Mouse (Mus musculus): Measurements from ENCODE around the gene Lonp2. TPM values are rescaled to one million over a fixed set of nuclear protein-coding genes. Genes with fewer than 3 reads are reported as not detected.
A peak's percentile ranks its signal among the peaks of the same experiment; 100 is the strongest.

Lonp2 gene
- polyA plus RNA-seq, 1 experiment, result 41.0 TPM

- no peak for TF ChIP-seq GATA1 (IDR thresholded peaks at IDR 0.05; ENCODE audit: low read length)
These were observed 45.4 kb downstream of the Lonp2 start for GRCm38 (mm10) chr8:86669259-86669658.

GRCm38 (mm10) chr8:86686629-86687028, 62.8 kb downstream of the Lonp2 start:
- TF ChIP-seq GATA1 (IDR thresholded peaks at IDR 0.05; ENCODE audit: low read length), result no peak

- no peak for TF ChIP-seq GATA1 (IDR thresholded peaks at IDR 0.05; ENCODE audit: low read length)
These were observed 68.3 kb downstream of the Lonp2 start for GRCm38 (mm10) chr8:86692107-86692506.

- no peak for TF ChIP-seq GATA1 (IDR thresholded peaks at IDR 0.05; ENCODE audit: low read length)
These were observed 70.2 kb downstream of the Lonp2 start for GRCm38 (mm10) chr8:86694011-86694410.

- TF ChIP-seq GATA1 (IDR thresholded peaks at IDR 0.05; ENCODE audit: low read length), result no peak
These were observed 71.9 kb downstream of the Lonp2 start for GRCm38 (mm10) chr8:86695703-86696102.

- no peak for TF ChIP-seq GATA1 (IDR thresholded peaks at IDR 0.05; ENCODE audit: low read length)
These were observed 75.1 kb downstream of the Lonp2 start for GRCm38 (mm10) chr8:86698811-86699421.

- no peak for TF ChIP-seq GATA1 (IDR thresholded peaks at IDR 0.05; ENCODE audit: low read length)
These were observed 75.6 kb downstream of the Lonp2 start for GRCm38 (mm10) chr8:86699471-86699870.

- TF ChIP-seq GATA1 (IDR thresholded peaks at IDR 0.05; ENCODE audit: low read length), result no peak
These were observed 78.6 kb downstream of the Lonp2 start for GRCm38 (mm10) chr8:86702453-86702852.

GRCm38 (mm10) chr8:86705317-86705716, 81.5 kb downstream of the Lonp2 start:
- TF ChIP-seq GATA1 (IDR thresholded peaks at IDR 0.05; ENCODE audit: low read length), result no peak

GRCm38 (mm10) chr8:86706756-86707155, 82.9 kb downstream of the Lonp2 start:
- no peak for TF ChIP-seq GATA1 (IDR thresholded peaks at IDR 0.05; ENCODE audit: low read length)

GRCm38 (mm10) chr8:86707873-86708272, 84.0 kb downstream of the Lonp2 start:
- TF ChIP-seq GATA1 (IDR thresholded peaks at IDR 0.05; ENCODE audit: low read length), result peak; percentile 66

GRCm38 (mm10) chr8:86712594-86712993, 88.8 kb downstream of the Lonp2 start:
- TF ChIP-seq GATA1 (IDR thresholded peaks at IDR 0.05; ENCODE audit: low read length), result no peak

GRCm38 (mm10) chr8:86713407-86714188, 89.8 kb downstream of the Lonp2 start:
- TF ChIP-seq GATA1 (IDR thresholded peaks at IDR 0.05; ENCODE audit: low read length), result no peak

- TF ChIP-seq GATA1 (IDR thresholded peaks at IDR 0.05; ENCODE audit: low read length), result no peak
These were observed 94.6 kb downstream of the Lonp2 start for GRCm38 (mm10) chr8:86718332-86718994.

GRCm38 (mm10) chr8:86719368-86719767, 95.5 kb downstream of the Lonp2 start:
- no peak for TF ChIP-seq GATA1 (IDR thresholded peaks at IDR 0.05; ENCODE audit: low read length)

- TF ChIP-seq GATA1 (IDR thresholded peaks at IDR 0.05; ENCODE audit: low read length), result no peak
These were observed 97.1 kb downstream of the Lonp2 start for GRCm38 (mm10) chr8:86720756-86721459.

All from G1E-ER4 (cell line).